Mouse (Mus musculus): Measurements from ENCODE around the gene Foxp1. TPM values are rescaled to one million over a fixed set of nuclear protein-coding genes. Genes with fewer than 3 reads are reported as not detected.

Gene Foxp1
- total and polyA plus RNA-seq, 3 experiments: 16.1 to 42.0 TPM; not detected in 1

DNA sequence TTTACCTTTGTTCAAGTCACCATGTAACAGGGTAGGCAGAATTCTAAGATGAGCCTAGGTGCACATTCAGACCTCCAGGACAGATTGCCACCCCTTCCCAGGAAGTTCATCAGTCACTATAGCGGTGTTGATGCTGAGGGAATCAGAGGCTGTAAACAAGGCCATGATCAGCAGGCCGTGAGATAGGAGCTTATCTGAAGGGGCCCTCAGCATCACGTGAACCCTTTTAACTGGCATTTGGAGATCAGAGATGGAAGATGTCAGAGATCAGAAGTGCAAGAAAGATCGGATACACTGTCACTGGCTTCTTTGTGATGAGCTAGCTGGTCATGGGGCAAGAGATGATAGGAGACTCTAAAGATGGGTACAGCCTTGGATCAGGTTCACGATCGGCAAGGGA lies 414.8 kb downstream of the Foxp1 start:
- Histone ChIP-seq H3K27ac (ENCODE audit: control insufficient read depth, low read depth, low read length) (peak overlapping the region; percentile 29; the same call in 1 of the 2 replicates), H3K79me2 (ENCODE audit: control insufficient read depth, insufficient read depth, low read length, poor library complexity) (no peaks in the 10 kb centered on the region), H3K4me3 (ENCODE audit: control insufficient read depth in 1 of 2, insufficient read depth in 1 of 2, low read depth in 2 of 2, low read length in 2 of 2) (no peak overlapping the region), H3K27me3 (ENCODE audit: control insufficient read depth in 1 of 2, insufficient read depth in 2 of 2, low read length in 2 of 2) (no peaks in the 10 kb centered on the region), H3K4me1 (ENCODE audit: control insufficient read depth in 1 of 2, insufficient read depth in 2 of 2, low read length in 2 of 2) (peaks cover 8 to 27% of the 10 kb centered on the region in 2 experiments), H3K9ac (ENCODE audit: control insufficient read depth, low read depth, low read length, poor library complexity, severe bottlenecking) (no peak overlapping the region), H3K36me3 (ENCODE audit: control insufficient read depth in 1 of 2, insufficient read depth in 2 of 2, low read length in 2 of 2) (peaks cover 0 to 27% of the 10 kb centered on the region in 2 experiments; a peak in 2 of 4 replicates), H3K9me3 (replicated peaks; ENCODE audit: insufficient read depth, low read length) (no peaks in the 10 kb centered on the region)
- DNase-seq (ENCODE audit: low read depth, low spot score): no peak
- peak; percentile 79 for TF ChIP-seq USF1 (IDR thresholded peaks at IDR 0.05; ENCODE audit: low read depth, low read length)
- no peak for TF ChIP-seq POLR2AphosphoS2 (IDR thresholded peaks at IDR 0.05; ENCODE audit: low read length)
- peak; percentile 76 for TF ChIP-seq BHLHE40 (IDR thresholded peaks at IDR 0.05; ENCODE audit: borderline replicate concordance, low read depth, low read length)
- no peak for TF ChIP-seq ETS1 (IDR thresholded peaks at IDR 0.05; ENCODE audit: low read depth, low read length)
- TF ChIP-seq EP300 (IDR thresholded peaks at IDR 0.05; ENCODE audit: low read depth in 1 of 2, low read length in 2 of 2): peak in 1 of 2 experiments; percentile 38; a peak in 1 of 4 replicates
- TF ChIP-seq POLR2AphosphoS5 (IDR thresholded peaks at IDR 0.05; ENCODE audit: borderline replicate concordance, low read depth, low read length): no peak
- peak; percentile 34; the same call in 1 of the 2 replicates for TF ChIP-seq GATA1 (IDR thresholded peaks at IDR 0.05; ENCODE audit: low read depth, low read length)

DNA sequence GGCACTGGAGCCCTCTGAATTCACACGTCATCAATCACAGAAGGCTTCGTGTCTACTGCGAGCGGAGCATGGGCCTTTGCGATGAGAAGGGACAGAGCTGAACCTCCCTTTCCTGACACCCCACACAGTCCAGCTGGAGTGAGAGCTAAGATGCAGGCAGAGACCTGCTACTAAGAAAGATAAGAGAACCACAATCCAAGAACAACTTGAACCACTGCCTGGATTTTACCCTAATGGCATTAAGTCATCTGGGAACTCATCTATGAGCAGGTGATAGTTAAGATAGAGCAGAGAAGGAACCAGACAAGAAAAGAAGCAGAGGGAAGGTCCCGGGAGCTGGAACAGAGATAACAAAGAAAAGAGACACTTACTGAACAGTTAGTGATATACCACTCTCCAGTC lies 415.4 kb downstream of the Foxp1 start:
- Histone ChIP-seq H3K4me1 (ENCODE audit: control insufficient read depth in 1 of 2, insufficient read depth in 2 of 2, low read length in 2 of 2) (peaks cover 8 to 27% of the 10 kb centered on the region in 2 experiments), H3K36me3 (ENCODE audit: control insufficient read depth in 1 of 2, insufficient read depth in 2 of 2, low read length in 2 of 2) (peaks cover 0 to 27% of the 10 kb centered on the region in 2 experiments; a peak in 2 of 4 replicates), H3K79me2 (ENCODE audit: control insufficient read depth, insufficient read depth, low read length, poor library complexity) (no peaks in the 10 kb centered on the region), H3K27me3 (ENCODE audit: control insufficient read depth in 1 of 2, insufficient read depth in 2 of 2, low read length in 2 of 2) (no peaks in the 10 kb centered on the region), H3K9me3 (replicated peaks; ENCODE audit: insufficient read depth, low read length) (no peaks in the 10 kb centered on the region), H3K4me3 (ENCODE audit: control insufficient read depth in 1 of 2, insufficient read depth in 1 of 2, low read depth in 2 of 2, low read length in 2 of 2) (no peak overlapping the region), H3K9ac (ENCODE audit: control insufficient read depth, low read depth, low read length, poor library complexity, severe bottlenecking) (no peak overlapping the region), H3K27ac (ENCODE audit: control insufficient read depth, low read depth, low read length) (peak overlapping the region; percentile 57)
- TF ChIP-seq MYB (IDR thresholded peaks at IDR 0.05; ENCODE audit: low read depth, low read length) (no peak), POLR2AphosphoS5 (IDR thresholded peaks at IDR 0.05; ENCODE audit: borderline replicate concordance, low read depth, low read length) (no peak), GABPA (IDR thresholded peaks at IDR 0.05; ENCODE audit: low read depth, low read length) (no peak), ZMIZ1 (IDR thresholded peaks at IDR 0.05; ENCODE audit: low read depth, low read length) (no peak), EP300 (IDR thresholded peaks at IDR 0.05; ENCODE audit: low read depth in 1 of 2, low read length in 2 of 2) (peak; percentile 58 to 64), POLR2A (IDR thresholded peaks at IDR 0.05; ENCODE audit: control insufficient read depth in 1 of 2, insufficient read depth in 1 of 2, low read depth in 1 of 2, low read length in 2 of 2, poor library complexity in 1 of 2) (no peak), TCF12 (IDR thresholded peaks at IDR 0.05; ENCODE audit: low read depth, low read length) (peak; percentile 77), ELF1 (IDR thresholded peaks at IDR 0.05; ENCODE audit: low read depth, low read length) (no peak), ZC3H11A (IDR thresholded peaks at IDR 0.05; ENCODE audit: low read depth, low read length) (peak; percentile 7; the same call in 1 of the 2 replicates), ETS1 (IDR thresholded peaks at IDR 0.05; ENCODE audit: low read depth, low read length) (peak; percentile 89), MAFK (IDR thresholded peaks at IDR 0.05; ENCODE audit: borderline replicate concordance, low read depth, low read length) (no peak), CHD2 (IDR thresholded peaks at IDR 0.05; ENCODE audit: low read length) (no peak), MAX (IDR thresholded peaks at IDR 0.05; ENCODE audit: low read length) (no peak; the same call in 1 of the 2 replicates), BHLHE40 (IDR thresholded peaks at IDR 0.05; ENCODE audit: borderline replicate concordance, low read depth, low read length) (peak; percentile 36; the same call in 1 of the 2 replicates), USF1 (IDR thresholded peaks at IDR 0.05; ENCODE audit: low read depth, low read length) (no peak), POLR2AphosphoS2 (IDR thresholded peaks at IDR 0.05; ENCODE audit: low read length) (no peak), ZNF384 (IDR thresholded peaks at IDR 0.05; ENCODE audit: low read depth, low read length) (no peak), GATA1 (IDR thresholded peaks at IDR 0.05; ENCODE audit: low read depth, low read length) (peak; percentile 83), NELFE (IDR thresholded peaks at IDR 0.05; ENCODE audit: low read depth, low read length) (no peak), TAL1 (IDR thresholded peaks at IDR 0.05; ENCODE audit: low read length) (peak; percentile 30; the same call in 1 of the 2 replicates), RAD21 (IDR thresholded peaks at IDR 0.05; ENCODE audit: low read depth, low read length) (no peak), MXI1 (IDR thresholded peaks at IDR 0.05; ENCODE audit: low read depth, low read length) (0 out of 2 replicates have a peak, but pooled peaks have one; percentile 21)
- peak; percentile 66 for DNase-seq (ENCODE audit: low read depth, low spot score)

Data from MEL (cell line).